ENCODE assay signal across 19 mouse cellular contexts in the genomic region with DNA sequence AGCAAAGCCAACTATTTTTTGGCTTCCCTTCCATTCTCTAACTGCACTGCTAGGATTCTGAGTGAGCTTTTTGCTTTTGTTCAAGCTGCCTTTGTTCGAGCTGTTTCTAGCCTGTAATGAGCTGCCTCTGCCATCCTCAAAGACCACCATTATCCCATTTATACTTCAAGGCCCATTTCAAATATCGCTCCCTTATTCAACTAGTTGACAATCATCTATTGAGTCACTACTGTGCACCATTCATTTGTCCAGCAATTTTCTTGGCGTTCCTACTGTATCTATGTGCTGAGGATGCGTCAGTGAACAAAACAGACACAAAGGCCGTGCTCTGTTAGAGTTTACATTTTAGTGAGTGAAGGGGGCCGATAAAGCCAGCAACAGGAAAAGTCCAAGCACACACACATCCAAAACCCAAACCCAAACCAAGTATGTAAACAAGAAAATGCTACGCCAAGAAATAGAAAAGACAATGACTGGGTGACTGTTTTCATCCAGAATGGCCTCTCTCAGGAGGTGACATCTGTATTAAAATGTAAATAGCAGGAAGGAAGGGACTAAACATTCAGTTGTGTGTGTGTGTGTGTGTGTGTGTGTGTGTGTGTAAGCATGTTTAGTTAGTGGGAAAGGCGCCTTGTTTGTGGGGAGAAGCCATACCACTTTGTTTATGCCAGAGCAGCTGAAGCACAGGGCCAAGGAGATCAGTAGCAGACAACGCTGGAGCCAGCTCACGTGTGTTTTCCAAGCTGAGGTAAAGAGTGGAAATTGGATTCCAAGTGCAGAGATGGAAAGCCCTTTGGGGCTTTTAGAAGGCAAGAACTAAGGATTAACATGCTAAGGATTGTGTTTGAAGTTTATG. TPM values are rescaled to one million over a fixed set of nuclear protein-coding genes. Genes with fewer than 3 reads are reported as not detected.
DNase-seq lines count a peak whose midpoint lies in the region; ATAC-seq lines count a peak whose summit lies in the region.
"Had no signal": no experiment of that assay in that cellular context is flagged by ENCODE, and none has a peak within 500 bp of the region (broad histone marks: within the 10 kb centered on the region; RNA-seq: fewer than 3 reads in every experiment).

No protein-coding gene starts in this region.

- intact Hi-C loops in left cerebral cortex, postnatal 10 days (cut with DNase I) = no loop called here

- no peak overlapping the region for H3K9ac ChIP-seq in midbrain, embryonic 14.5 days (replicated peaks; ENCODE audit: low read length)
- H3K9ac ChIP-seq: embryonic facial prominence, embryonic 13.5 days; heart, embryonic 15.5 days; liver, embryonic 12.5 days had no signal

- no peak overlapping the region for H3K4me2 ChIP-seq in midbrain, embryonic 14.5 days (ENCODE audit: low read length)
- H3K4me2 ChIP-seq: embryonic facial prominence, embryonic 13.5 days; heart, embryonic 15.5 days; liver, embryonic 12.5 days had no signal

- no peak for DNase-seq in frontal cortex, adult 2 months (ENCODE audit: extremely low spot score in 1 of 2, low spot score in 1 of 2)
- peak; percentile 11 for DNase-seq in midbrain, embryonic 14.5 days
- no peak for DNase-seq in midbrain, embryonic 10.5 days (ENCODE audit: low spot score)
- peak; percentile 29 for DNase-seq in lung, postnatal 25 days (ENCODE audit: low spot score)
- DNase-seq in left cerebral cortex, postnatal 10 days (ENCODE audit: extremely low spot score in 1 of 2, low spot score in 2 of 2) = no peak
- DNase-seq in adrenal gland, postnatal 36 days = no peak
- no peak for DNase-seq in right cerebral cortex, postnatal 4 days
- DNase-seq: adrenal gland, adult 8-10 months; cerebellum, adult 8-10 months; heart, adult 11 months; kidney, adult 11 months; thymus, adult 18-20 months had no signal

- H3K27me3 ChIP-seq in midbrain, embryonic 14.5 days (ENCODE audit: control insufficient read depth, insufficient read depth, low read length) = no peaks in the 10 kb centered on the region
- H3K27me3 ChIP-seq in midbrain, embryonic 10.5 days (ENCODE audit: low read depth, poor library complexity, severe bottlenecking) = no peaks in the 10 kb centered on the region
- H3K27me3 ChIP-seq: CH12.LX; embryonic facial prominence, embryonic 13.5 days; heart, embryonic 15.5 days; liver, embryonic 12.5 days had no signal

- ATAC-seq in frontal cortex, adult (ENCODE audit: low TSS enrichment) = peak; percentile 44; the same call in 1 of the 2 replicates
- peak; percentile 50 for ATAC-seq in midbrain, embryonic 14.5 days (ENCODE audit: low FRiP score, low TSS enrichment)
- ATAC-seq: liver, embryonic 12.5 days had no signal

- H3K9me3 ChIP-seq in midbrain, embryonic 14.5 days (ENCODE audit: control insufficient read depth, low read length) = no peaks in the 10 kb centered on the region
- no peaks in the 10 kb centered on the region for H3K9me3 ChIP-seq in midbrain, embryonic 10.5 days (replicated peaks)
- H3K9me3 ChIP-seq: embryonic facial prominence, embryonic 13.5 days; heart, embryonic 15.5 days; liver, embryonic 12.5 days had no signal

- no peak overlapping the region for H3K27ac ChIP-seq in midbrain, embryonic 14.5 days (replicated peaks; ENCODE audit: low read depth, low read length)
- no peak overlapping the region for H3K27ac ChIP-seq in midbrain, embryonic 10.5 days (replicated peaks)
- H3K27ac ChIP-seq: embryonic facial prominence, embryonic 13.5 days; heart, embryonic 15.5 days; kidney, postnatal 0 days; liver, embryonic 12.5 days had no signal

- WGBS in midbrain, embryonic 14.5 days = 63% methylated on average over 10 of the region's 10 CpGs
- WGBS in midbrain, embryonic 10.5 days = 86% methylated on average over 10 of the region's 10 CpGs

- H3K36me3 ChIP-seq in midbrain, embryonic 14.5 days (ENCODE audit: control insufficient read depth, insufficient read depth, low read length) = no peaks in the 10 kb centered on the region
- H3K36me3 ChIP-seq in midbrain, embryonic 10.5 days = no peaks in the 10 kb centered on the region
- H3K36me3 ChIP-seq: embryonic facial prominence, embryonic 13.5 days; heart, embryonic 15.5 days; liver, embryonic 12.5 days had no signal

- H3K4me3 ChIP-seq in midbrain, embryonic 14.5 days (replicated peaks; ENCODE audit: low read depth, low read length) = no peak overlapping the region
- H3K4me3 ChIP-seq in midbrain, embryonic 10.5 days = no peak overlapping the region
- H3K4me3 ChIP-seq: embryonic facial prominence, embryonic 13.5 days; heart, embryonic 15.5 days; liver, embryonic 12.5 days had no signal

- no peaks in the 10 kb centered on the region for H3K4me1 ChIP-seq in midbrain, embryonic 14.5 days (ENCODE audit: control insufficient read depth, insufficient read depth, low read length)
- H3K4me1 ChIP-seq in midbrain, embryonic 10.5 days = no peaks in the 10 kb centered on the region
- H3K4me1 ChIP-seq: embryonic facial prominence, embryonic 13.5 days; heart, embryonic 15.5 days; liver, embryonic 12.5 days had no signal

RNA-seq across cellular contexts. Expression of gene Tspan7, which starts 5.7 kb away (rescaled TPM):
- 1,738 and 1,925 TPM in 2 replicates for polyA plus RNA-seq in frontal cortex, adult 2 months (2012; rRNA removed)
- polyA plus RNA-seq in midbrain, embryonic 14.5 days (2014; fragmentation: Nextera tagmentation; extraction: Ambion mirVana) = 332 and 367 TPM in 2 replicates
- 71.1 and 77.5 TPM in 2 replicates for polyA plus RNA-seq in midbrain, embryonic 10.5 days (2016; fragmentation: Nextera tagmentation; extraction: Ambion mirVana)
- 100 to 1,000 TPM; 876 to 991 TPM for total RNA-seq in left cerebral cortex, postnatal 10 days (2021)
- total RNA-seq in adrenal gland, postnatal 36 days (2021) = 10 to 100 TPM; 60.5 to 62.4 TPM
- total RNA-seq: CH12.LX; hematopoietic stem cell, adult 5-6 weeks had no signal

Comparison
In these comparisons a context has a peak if more than half of its experiments do, and no peak if none do; other contexts are left out.
1. DNase-seq: peak in midbrain, embryonic 14.5 days (single experiment) and lung, postnatal 25 days (single experiment); none in frontal cortex, adult 2 months (0 of 2), midbrain, embryonic 10.5 days (single experiment), left cerebral cortex, postnatal 10 days (0 of 2), adrenal gland, postnatal 36 days (0 of 2) and right cerebral cortex, postnatal 4 days (single experiment).